In genomic region chr2:149839666-149840065, GRCm38 (mm10) we compare ENCODE assay signal across 38 mouse cellular contexts. TPM values are rescaled to one million over a fixed set of nuclear protein-coding genes. Genes with fewer than 3 reads are reported as not detected.
DNase-seq lines count a peak whose midpoint lies in the region; ATAC-seq and TF ChIP-seq lines count a peak whose summit lies in the region.
"Had no signal": no experiment of that assay in that cellular context is flagged by ENCODE, and none has a peak within 500 bp of the region (broad histone marks: within the 10 kb centered on the region; RNA-seq: fewer than 3 reads in every experiment).

No protein-coding gene starts in this region.

- TF ChIP-seq CTCF in forebrain, postnatal 0 days (IDR thresholded peaks at IDR 0.05; ENCODE audit: low read depth) = no peak
- TF ChIP-seq CTCF in cerebellum, adult 2 months (IDR thresholded peaks at IDR 0.05; ENCODE audit: borderline replicate concordance, insufficient read depth, low read depth, low read length) = no peak

- no peaks in the 10 kb centered on the region for H3K27me3 ChIP-seq in forebrain, postnatal 0 days (ENCODE audit: insufficient read depth, low read length)
- no peaks in the 10 kb centered on the region for H3K27me3 ChIP-seq in forebrain, embryonic 14.5 days (replicated peaks; ENCODE audit: control insufficient read depth, insufficient read depth, low read length)
- H3K27me3 ChIP-seq in cerebellum, adult 2 months (ENCODE audit: control insufficient read depth, insufficient read depth, low read length) = no peaks in the 10 kb centered on the region; the same call in 1 of the 2 replicates
- H3K27me3 ChIP-seq in hindbrain, embryonic 13.5 days = no peaks in the 10 kb centered on the region
- H3K27me3 ChIP-seq: limb, embryonic 12.5 days; megakaryocyte, embryonic 14.5 days; midbrain, embryonic 12.5 days; neural tube, embryonic 13.5 days; stomach, embryonic 15.5 days had no signal

- H3K27ac ChIP-seq in forebrain, postnatal 0 days (ENCODE audit: low read depth, low read length) = no peak overlapping the region
- no peak overlapping the region for H3K27ac ChIP-seq in forebrain, embryonic 14.5 days (ENCODE audit: low read depth, low read length)
- H3K27ac ChIP-seq in cerebellum, adult 2 months (ENCODE audit: insufficient read depth, low read length) = no peak overlapping the region
- H3K27ac ChIP-seq in hindbrain, embryonic 13.5 days = no peak overlapping the region
- H3K27ac ChIP-seq: embryonic facial prominence, embryonic 13.5 days; forebrain, embryonic 10.5 days; kidney, postnatal 0 days; limb, embryonic 12.5 days; midbrain, embryonic 12.5 days; neural tube, embryonic 13.5 days; stomach, embryonic 15.5 days had no signal

- H3K4me2 ChIP-seq in forebrain, postnatal 0 days (ENCODE audit: low read depth) = no peak overlapping the region
- no peak overlapping the region for H3K4me2 ChIP-seq in forebrain, embryonic 14.5 days (ENCODE audit: low read length)
- H3K4me2 ChIP-seq in hindbrain, embryonic 13.5 days = no peak overlapping the region
- H3K4me2 ChIP-seq: embryonic facial prominence, embryonic 13.5 days; limb, embryonic 12.5 days; liver, embryonic 11.5 days; midbrain, embryonic 12.5 days; neural tube, embryonic 13.5 days; stomach, embryonic 15.5 days had no signal

- H3K4me1 ChIP-seq in forebrain, postnatal 0 days (ENCODE audit: insufficient read depth) = no peaks in the 10 kb centered on the region
- H3K4me1 ChIP-seq in forebrain, embryonic 14.5 days (ENCODE audit: control insufficient read depth, insufficient read depth, low read length) = no peaks in the 10 kb centered on the region
- H3K4me1 ChIP-seq in cerebellum, adult 2 months (ENCODE audit: control insufficient read depth, insufficient read depth, low read length) = peaks cover 9% of the 10 kb centered on the region; the same call in 1 of the 2 replicates
- no peaks in the 10 kb centered on the region for H3K4me1 ChIP-seq in hindbrain, embryonic 13.5 days (replicated peaks)
- H3K4me1 ChIP-seq: embryonic facial prominence, embryonic 13.5 days; forebrain, embryonic 10.5 days; limb, embryonic 12.5 days; megakaryocyte, embryonic 14.5 days; midbrain, embryonic 12.5 days; neural tube, embryonic 13.5 days; stomach, embryonic 15.5 days had no signal

- no peak overlapping the region for H3K9ac ChIP-seq in forebrain, postnatal 0 days
- no peak overlapping the region for H3K9ac ChIP-seq in forebrain, embryonic 14.5 days (ENCODE audit: low read length)
- no peak overlapping the region for H3K9ac ChIP-seq in hindbrain, embryonic 13.5 days
- H3K9ac ChIP-seq: embryonic facial prominence, embryonic 13.5 days; limb, embryonic 12.5 days; midbrain, embryonic 12.5 days; neural tube, embryonic 13.5 days; stomach, embryonic 15.5 days had no signal

- no peak for TF ChIP-seq POLR2A in cerebellum, adult 2 months (IDR thresholded peaks at IDR 0.05; ENCODE audit: borderline replicate concordance, insufficient read depth, low read length)

- peak; percentile 38 for ATAC-seq in forebrain, postnatal 0 days
- no peak for ATAC-seq in forebrain, embryonic 14.5 days
- no peak for ATAC-seq in hindbrain, embryonic 13.5 days (ENCODE audit: low FRiP score)
- ATAC-seq: activated CD4-positive, CD25-positive, alpha-beta regulatory T cell, adult 4 months; forebrain, embryonic 16.5 days; intestine, embryonic 16.5 days; lung, postnatal 0 days had no signal

- no peak for DNase-seq in forebrain, postnatal 0 days
- DNase-seq in forebrain, embryonic 14.5 days (ENCODE audit: low spot score) = no peak
- peak; percentile 51 for DNase-seq in cerebellum, adult 11 months
- DNase-seq in cerebellum, adult 2 months = peak; percentile 67 to 81
- peak; percentile 22 to 66 for DNase-seq in cerebellum, postnatal 14 days
- DNase-seq in urinary bladder, adult 2 months (ENCODE audit: low spot score) = no peak
- DNase-seq in ovary, postnatal 10 days (ENCODE audit: low spot score) = no peak
- DNase-seq: adrenal gland, adult 8-10 months; B cell, adult 2 months; gastrocnemius, postnatal 10 days; heart, postnatal 14 days; kidney, adult 8-10 months; kidney, postnatal 4 days; lung, postnatal 4 days; retina, postnatal 1 day; right cerebral cortex, postnatal 14 days had no signal

- no peaks in the 10 kb centered on the region for H3K9me3 ChIP-seq in forebrain, postnatal 0 days (ENCODE audit: low read length)
- H3K9me3 ChIP-seq in forebrain, embryonic 14.5 days (replicated peaks; ENCODE audit: control insufficient read depth, low read length) = no peaks in the 10 kb centered on the region
- H3K9me3 ChIP-seq in hindbrain, embryonic 13.5 days = no peaks in the 10 kb centered on the region
- H3K9me3 ChIP-seq: embryonic facial prominence, embryonic 13.5 days; forebrain, embryonic 10.5 days; limb, embryonic 12.5 days; megakaryocyte, embryonic 14.5 days; midbrain, embryonic 12.5 days; neural tube, embryonic 13.5 days; stomach, embryonic 15.5 days had no signal

- no peaks in the 10 kb centered on the region for H3K36me3 ChIP-seq in forebrain, postnatal 0 days (ENCODE audit: insufficient read depth)
- no peaks in the 10 kb centered on the region for H3K36me3 ChIP-seq in forebrain, embryonic 14.5 days (ENCODE audit: control insufficient read depth, insufficient read depth, low read length)
- no peaks in the 10 kb centered on the region for H3K36me3 ChIP-seq in hindbrain, embryonic 13.5 days
- H3K36me3 ChIP-seq: embryonic facial prominence, embryonic 13.5 days; forebrain, embryonic 10.5 days; limb, embryonic 12.5 days; midbrain, embryonic 12.5 days; neural tube, embryonic 13.5 days; stomach, embryonic 15.5 days had no signal

- 80% methylated on average over 2 of the region's 2 CpGs for WGBS in forebrain, postnatal 0 days
- WGBS in forebrain, embryonic 14.5 days = 86% methylated on average over 2 of the region's 2 CpGs
- 6% methylated on average over 2 of the region's 2 CpGs for WGBS in cerebellum, adult 2 months
- 95% methylated on average over 2 of the region's 2 CpGs for WGBS in hindbrain, embryonic 13.5 days

- no peak overlapping the region for H3K4me3 ChIP-seq in forebrain, postnatal 0 days (ENCODE audit: low read depth, low read length)
- no peak overlapping the region for H3K4me3 ChIP-seq in forebrain, embryonic 14.5 days (ENCODE audit: low read depth, low read length)
- no peak overlapping the region for H3K4me3 ChIP-seq in cerebellum, adult 2 months (replicated peaks; ENCODE audit: insufficient read depth, low read depth, low read length)
- H3K4me3 ChIP-seq in hindbrain, embryonic 13.5 days = no peak overlapping the region
- H3K4me3 ChIP-seq: embryonic facial prominence, embryonic 13.5 days; forebrain, embryonic 10.5 days; limb, embryonic 12.5 days; megakaryocyte, embryonic 14.5 days; midbrain, embryonic 12.5 days; myocyte; neural tube, embryonic 13.5 days; stomach, embryonic 15.5 days had no signal

RNA-seq across cellular contexts. Expression of gene C530025M09Rik, which starts 8.7 kb away (rescaled TPM):
- 0.77 and 1.5 TPM in 2 replicates for total RNA-seq in forebrain, postnatal 0 days (2014; rRNA removed)
- polyA plus RNA-seq in forebrain, postnatal 0 days (2015; fragmentation: Nextera tagmentation; extraction: Ambion mirVana) = 1.1 and 1.2 TPM in 2 replicates
- polyA plus RNA-seq in forebrain, embryonic 14.5 days (2014; fragmentation: Nextera tagmentation; extraction: Ambion mirVana) = 0.38 and 0.46 TPM in 2 replicates
- polyA plus RNA-seq in cerebellum, adult 2 months (2012; rRNA removed) = 0.18 and 0.41 TPM in 2 replicates
- 1.1 and 1.4 TPM in 2 replicates for polyA plus RNA-seq in hindbrain, embryonic 13.5 days (2015; fragmentation: Nextera tagmentation; extraction: Ambion mirVana)
- polyA plus RNA-seq in urinary bladder, adult 2 months (2012; rRNA removed) = 0.12 TPM in 1 of 2 replicates, not detected in the other
- total RNA-seq: adrenal gland, adult 8-10 months; CH12.LX; common myeloid progenitor, adult 5-6 weeks; ES-E14; gastrocnemius, postnatal 10 days; heart, postnatal 14 days; midbrain, postnatal 0 days had no signal
- polyA plus RNA-seq: activated CD4-positive, CD25-positive, alpha-beta regulatory T cell, adult 4 months; embryonic facial prominence, embryonic 13.5 days; gonadal fat pad, adult 2 months; heart, embryonic 14.5 days; intestine, embryonic 16.5 days; kidney, postnatal 0 days; liver, embryonic 11.5 days; liver, embryonic 16.5 days; lung, postnatal 0 days; myocyte; stomach, embryonic 15.5 days had no signal

RNA-seq across cellular contexts. Expression of gene Syndig1, which starts 10.7 kb away (rescaled TPM):
- total RNA-seq in forebrain, postnatal 0 days (2014; rRNA removed) = 25.1 and 49.2 TPM in 2 replicates
- 29.7 and 32.0 TPM in 2 replicates for polyA plus RNA-seq in forebrain, postnatal 0 days (2015; fragmentation: Nextera tagmentation; extraction: Ambion mirVana)
- polyA plus RNA-seq in forebrain, embryonic 14.5 days (2014; fragmentation: Nextera tagmentation; extraction: Ambion mirVana) = 16.4 and 16.6 TPM in 2 replicates
- polyA plus RNA-seq in cerebellum, adult 2 months (2012; rRNA removed) = 121 and 142 TPM in 2 replicates
- polyA plus RNA-seq in hindbrain, embryonic 13.5 days (2015; fragmentation: Nextera tagmentation; extraction: Ambion mirVana) = 26.2 and 29.4 TPM in 2 replicates
- polyA plus RNA-seq in urinary bladder, adult 2 months (2012; rRNA removed) = 35.4 and 37.0 TPM in 2 replicates
- total RNA-seq: CH12.LX; common myeloid progenitor, adult 5-6 weeks had no signal
- polyA plus RNA-seq: myocyte had no signal

Comparison
In these comparisons a context has a peak if more than half of its experiments do, and no peak if none do; other contexts are left out.
1. DNase-seq: peak in cerebellum, adult 11 months (single experiment), cerebellum, adult 2 months (2 of 2) and cerebellum, postnatal 14 days (2 of 2); none in forebrain, postnatal 0 days (single experiment), forebrain, embryonic 14.5 days (single experiment), urinary bladder, adult 2 months (single experiment) and ovary, postnatal 10 days (single experiment).